Mouse (Mus musculus) left cerebral cortex, postnatal 4 days (tissue): ENCODE measurements at regions not wholly inside any gene's neighbourhood (a gene's known extent, or its start where the extent isn't known, plus 50 kb on each side); places are given as distances from the start of the nearest gene placed in this dataset.

Experiments
- DNase-seq: peaks from one replicate; pipeline ENCODE4 v3.0.0-alpha.2; 2022
- intact Hi-C: fragments of 180-260 bp; cut with DNase I; formaldehyde crosslinking; loops from one replicate; pipeline ENCODE4 v1.15.1; 2025

DNA sequence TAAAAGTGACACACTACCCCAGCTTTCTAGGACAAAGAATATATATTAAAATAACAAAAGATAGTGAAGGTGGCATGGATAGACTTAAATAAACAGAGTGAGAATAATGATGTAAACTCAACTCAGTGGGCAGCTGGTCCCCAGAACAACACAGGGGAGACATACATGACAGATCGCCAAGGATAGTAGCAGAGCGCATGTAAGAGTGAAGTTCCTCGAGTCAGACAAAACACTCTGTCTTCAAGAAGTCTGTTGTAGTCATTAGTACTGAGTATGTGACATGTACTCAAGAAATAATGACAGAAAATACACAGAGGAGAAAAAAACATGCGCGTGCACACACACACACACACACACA, 74.8 kb upstream of the Stxbp5l start:
- intact Hi-C loops, result no loop called here
- DNase-seq, result no peak

DNA sequence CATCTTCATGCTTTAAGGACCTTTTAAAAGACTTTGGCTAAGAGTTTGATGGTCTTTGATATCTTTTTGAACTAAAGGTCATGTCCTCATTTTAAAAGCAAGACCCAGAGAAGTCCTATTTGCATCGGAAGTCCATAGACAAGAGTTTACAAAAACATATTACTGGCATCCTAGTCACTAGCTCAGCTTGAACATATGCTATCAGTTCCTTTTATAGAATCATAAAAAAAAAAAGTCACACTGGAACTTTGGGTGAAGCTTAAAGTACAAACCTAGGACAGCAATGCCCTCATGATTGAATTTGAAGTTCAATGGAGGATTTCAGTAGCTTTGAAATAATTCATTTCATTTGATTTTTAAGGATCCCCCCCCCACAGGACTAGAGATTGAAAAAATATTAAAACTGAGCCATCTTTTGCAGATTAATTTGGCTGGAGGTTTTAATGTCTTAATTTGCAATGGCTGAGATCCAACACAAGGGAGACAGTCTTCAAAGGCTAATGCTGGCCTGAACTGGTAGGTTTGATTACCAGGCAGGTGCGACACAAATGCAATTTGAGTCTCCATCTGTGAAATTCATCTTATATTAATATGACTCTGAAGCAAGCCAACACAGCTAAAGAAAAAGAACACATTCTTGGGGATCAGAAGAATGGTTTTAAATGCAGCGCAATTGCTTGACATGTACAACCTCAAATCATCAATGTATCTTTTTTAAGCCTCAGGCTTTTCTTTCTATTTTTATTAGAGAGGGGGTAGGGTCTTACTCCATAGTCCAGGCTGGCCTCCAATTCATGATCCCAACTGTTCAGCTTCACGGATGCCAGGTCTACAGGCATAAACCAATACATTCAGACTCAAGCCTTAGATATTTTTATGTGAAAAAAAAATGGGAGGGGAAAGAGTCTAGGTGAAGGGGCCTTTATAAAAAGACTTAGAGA, 74.1 kb upstream of the Stxbp5l start:
- intact Hi-C loops, result no loop called here
- DNase-seq, result peak; percentile 63

DNA sequence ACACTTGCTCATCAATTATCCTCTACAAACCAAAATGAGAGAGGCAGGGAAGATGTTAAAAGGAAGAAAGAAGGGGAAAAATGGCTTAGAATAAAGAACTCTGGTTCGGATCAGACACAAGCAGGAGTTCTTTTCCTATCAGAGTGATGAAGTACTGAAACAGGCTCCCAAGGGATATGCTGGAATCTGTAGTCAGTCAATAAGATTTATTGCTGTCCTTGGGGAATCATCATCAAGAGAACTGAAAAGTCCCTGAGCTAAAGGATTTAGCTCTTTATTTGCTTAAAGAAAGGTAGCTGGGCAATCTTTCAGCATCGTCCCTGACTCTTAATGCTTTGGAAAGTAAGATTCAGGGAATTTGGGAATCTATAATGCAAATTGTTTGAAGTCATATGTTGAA, 71.2 kb upstream of the Stxbp5l start:
- no peak for DNase-seq
- intact Hi-C loops, result no loop called here

DNA sequence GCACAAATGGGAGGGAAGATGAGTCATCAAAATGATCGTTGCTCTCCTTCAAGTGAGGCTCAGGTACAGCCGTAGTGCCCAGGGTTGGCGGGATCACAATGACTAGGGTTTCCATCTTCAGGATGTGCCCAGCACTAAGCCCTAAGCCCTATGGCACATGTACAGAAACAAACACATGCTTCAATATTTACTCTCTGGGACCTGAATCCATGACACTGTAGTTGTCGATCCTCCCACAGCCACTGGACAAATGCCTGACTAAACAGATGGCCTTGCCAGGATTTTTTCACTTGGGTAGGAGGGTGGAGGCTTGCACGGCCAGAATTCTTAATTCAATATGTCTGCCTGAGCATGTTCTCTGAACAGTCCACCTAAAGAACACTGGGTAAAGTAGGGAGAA, 65.1 kb upstream of the Stxbp5l start:
- intact Hi-C loops, result no loop called here
- peak; percentile 26 for DNase-seq

DNA sequence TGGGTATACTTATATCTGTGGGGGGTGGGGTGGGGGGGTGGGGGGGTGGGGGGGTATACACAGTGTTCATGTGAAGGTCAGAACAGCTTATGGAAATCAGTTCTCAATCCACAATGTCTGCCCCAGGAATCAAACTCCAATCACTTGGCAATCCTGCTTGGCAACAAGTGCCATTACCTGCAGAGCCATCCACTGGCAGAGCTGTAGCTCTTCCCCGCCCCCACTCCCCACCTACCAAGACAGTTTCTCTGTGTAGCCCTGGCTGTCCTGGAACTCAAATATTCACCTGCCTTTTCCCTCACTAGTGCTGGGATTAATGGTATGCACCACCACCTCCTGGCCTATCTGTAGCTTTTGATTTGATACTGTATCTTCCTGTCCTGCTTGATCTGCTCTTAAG, 61.0 kb upstream of the Stxbp5l start:
- intact Hi-C loops, result no loop called here
- peak; percentile 31 for DNase-seq

DNA sequence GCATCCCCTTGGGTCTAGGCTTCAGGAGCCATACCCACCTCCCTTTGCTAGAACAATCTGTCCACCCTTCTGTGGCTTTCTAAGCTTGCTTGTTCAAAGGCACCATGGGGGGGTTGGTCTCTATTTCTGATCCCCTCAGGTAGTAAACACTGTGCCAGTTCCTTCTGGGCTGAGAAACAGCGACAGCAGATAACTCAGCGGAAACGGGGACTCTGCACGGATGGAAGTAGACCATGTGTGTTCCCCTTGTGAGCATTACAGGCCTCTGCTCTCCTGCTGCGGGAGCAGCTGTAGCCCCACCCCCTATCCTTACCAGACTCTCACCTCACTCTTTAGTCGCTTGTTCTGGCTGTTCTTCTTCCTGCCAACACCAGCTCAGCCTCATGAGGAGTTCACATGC, 58.2 kb upstream of the Stxbp5l start:
- intact Hi-C loops, result no loop called here
- DNase-seq, result peak; percentile 87

DNA sequence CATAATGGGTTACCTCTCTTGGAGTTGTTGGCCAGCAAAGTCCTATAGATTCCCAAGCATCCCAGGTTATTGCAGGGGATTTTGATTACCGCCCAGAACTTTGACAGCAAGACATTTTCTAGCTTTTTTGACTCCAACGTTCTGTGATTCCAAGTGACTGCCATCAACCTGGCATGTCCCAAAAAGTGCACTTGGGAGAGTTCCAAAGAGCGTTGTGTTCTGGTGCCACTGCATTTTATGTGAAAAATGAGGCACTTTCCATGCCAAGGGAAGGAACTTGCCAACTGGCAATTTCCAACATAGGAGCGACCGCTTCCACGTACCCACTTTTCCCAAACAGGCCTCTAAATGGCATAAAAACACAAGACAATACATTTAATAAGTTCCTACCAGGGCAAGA, 57.7 kb upstream of the Stxbp5l start:
- peak; percentile 79 for DNase-seq
- intact Hi-C loops, result no loop called here

DNA sequence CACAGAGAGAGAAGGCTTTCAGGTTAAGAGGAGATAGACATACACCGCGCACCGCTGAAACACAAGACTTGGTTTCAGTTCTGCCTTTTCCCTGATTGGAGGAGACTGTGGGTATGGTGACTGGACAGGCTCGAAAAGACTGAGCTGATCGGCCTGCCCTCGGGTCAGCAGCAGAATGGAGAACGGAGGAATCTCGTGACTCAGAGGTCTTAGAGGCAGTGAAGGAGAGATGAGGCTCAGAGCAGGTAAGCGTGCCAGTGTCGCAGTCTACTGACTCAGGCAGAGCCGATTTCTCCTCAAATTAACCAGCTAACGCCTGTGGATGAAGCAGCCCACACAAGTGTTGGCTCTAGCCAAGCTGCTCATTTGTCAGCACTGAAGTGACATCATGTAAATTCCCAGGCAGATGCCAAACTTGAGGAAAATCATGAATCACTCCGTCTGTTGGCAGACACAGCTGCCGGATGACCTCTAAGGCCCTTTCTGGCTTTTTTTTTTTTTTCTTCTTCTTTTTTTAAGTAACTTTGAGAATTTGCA, 55.9 kb upstream of the Stxbp5l start:
- DNase-seq, result peak; percentile 36
- intact Hi-C loops, result no loop called here
